Mouse (Mus musculus): Measurements from ENCODE around the gene Osbp. TPM values are rescaled to one million over a fixed set of nuclear protein-coding genes. Genes with fewer than 3 reads are reported as not detected.
A peak's percentile ranks its signal among the peaks of the same experiment; 100 is the strongest.
"Not testable (repeated sequence)": the region's sequence is repeated elsewhere in the genome, so short reads cannot be mapped to it uniquely, and the experiment has no call there.

Gene Osbp
- polyA plus RNA-seq, 1 experiment from 2014 or later = 3.9 TPM

DNA sequence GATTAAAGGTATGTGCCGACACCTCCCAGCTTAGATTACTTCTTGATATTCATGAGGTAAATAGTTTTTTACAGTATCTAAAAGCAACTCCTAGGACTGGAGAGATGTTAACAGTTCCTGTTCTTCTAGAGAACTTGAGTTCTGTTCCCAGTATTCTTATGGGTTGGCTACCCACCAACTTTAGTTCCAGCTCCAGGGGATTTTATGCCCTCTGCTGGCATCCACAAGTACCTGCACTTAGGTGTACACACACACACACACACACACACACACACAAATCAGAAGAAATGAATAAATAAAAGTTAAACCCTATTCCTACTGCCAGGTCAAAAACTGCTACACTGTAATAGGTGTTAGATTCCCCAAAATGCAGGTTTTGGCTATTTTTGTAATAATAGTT is 1.5 kb upstream of the Osbp start:
- Histone ChIP-seq H3K4me2 (peak overlapping the region; percentile 60), H3K9me3 (no peaks in the 10 kb centered on the region), H3K36me3 (peaks cover 4% of the 10 kb centered on the region; the same call in 1 of the 2 replicates), H3K27me3 (0 out of 2 replicates have a peak, but pooled peaks cover 2% of the 10 kb centered on the region), H3K4me1 (replicated peaks) (peaks cover 24% of the 10 kb centered on the region), H3K9ac (no peak overlapping the region), H3K4me3 (peak overlapping the region; percentile 47), H3K27ac (peak overlapping the region; percentile 88)
- WGBS = 100% methylated on average over 1 of the region's 1 CpGs
- no peak for ATAC-seq (ENCODE audit: low FRiP score)

DNA sequence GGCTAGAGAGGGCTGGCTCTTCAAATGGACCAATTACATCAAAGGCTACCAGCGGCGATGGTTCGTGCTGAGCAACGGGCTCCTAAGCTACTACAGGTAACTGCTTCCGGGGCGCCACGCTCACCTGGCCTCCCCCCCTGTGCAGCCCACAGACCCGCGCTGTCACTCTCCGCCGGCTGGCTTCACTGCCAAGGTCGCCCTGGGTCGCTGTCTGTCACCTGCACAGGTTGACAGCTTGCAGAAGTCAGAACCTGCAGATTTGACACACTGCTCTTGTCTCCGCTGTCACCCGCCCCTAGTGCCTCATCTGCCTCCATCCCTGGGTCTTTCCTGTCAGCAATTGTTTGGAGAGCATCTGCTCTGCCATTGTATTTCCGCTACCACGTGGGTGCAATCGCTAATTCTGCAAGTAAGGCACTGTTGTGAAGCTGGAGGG is 478 bp downstream of the Osbp start:
- H3K9me3 ChIP-seq = no peaks in the 10 kb centered on the region
- ATAC-seq (ENCODE audit: low FRiP score) = peak; percentile 1; the same call in 1 of the 2 replicates
- whole genome bisulfite sequencing = under 1% methylated on average over 18 of the region's 18 CpGs

DNA sequence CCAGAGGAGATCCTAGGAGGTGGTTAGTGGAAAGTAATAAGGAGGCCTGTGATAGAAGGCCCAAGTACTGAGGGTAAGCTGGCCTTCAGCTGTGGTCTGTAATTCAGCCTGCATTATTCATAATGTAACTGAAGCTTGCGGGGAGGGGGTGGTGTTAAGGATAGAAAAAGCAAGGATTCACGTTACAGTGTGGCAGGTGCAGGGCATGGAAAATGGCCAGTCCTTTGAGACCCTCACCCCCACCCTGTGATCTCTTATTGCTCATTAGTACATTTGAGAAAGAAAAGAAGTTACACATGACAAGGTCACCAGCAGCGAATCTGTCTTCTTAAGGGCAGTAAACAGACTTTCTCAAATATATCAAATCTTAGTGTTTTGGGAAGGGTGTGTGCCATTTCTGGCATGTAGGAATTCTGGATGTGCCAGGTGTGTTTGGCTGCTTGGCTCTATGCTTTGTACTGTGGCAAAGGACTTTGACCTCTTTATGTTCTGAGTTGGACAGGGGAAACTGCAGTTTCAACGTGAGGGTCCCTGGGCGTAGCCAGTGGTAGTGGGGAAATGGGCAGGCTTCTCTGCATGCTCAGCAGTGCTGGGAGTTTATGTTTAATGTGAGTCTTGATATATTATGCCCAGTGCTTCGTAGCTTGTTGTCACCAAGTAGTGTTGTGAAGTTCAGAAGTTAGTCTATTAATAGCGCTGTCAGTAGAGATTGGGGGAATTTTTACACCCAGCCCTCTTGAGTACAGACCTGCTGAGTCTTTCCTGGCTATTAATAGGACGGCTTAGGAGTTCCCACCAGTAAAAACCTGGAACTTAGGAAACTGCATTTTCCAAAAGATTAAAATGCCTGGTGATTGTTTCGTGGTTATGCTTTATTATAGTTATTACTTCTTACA is 3.7 kb downstream of the Osbp start:
- no peak for ATAC-seq (ENCODE audit: low FRiP score)
- Histone ChIP-seq H3K9ac (no peak overlapping the region), H3K27me3 (no peaks in the 10 kb centered on the region), H3K4me2 (no peak overlapping the region), H3K4me1 (replicated peaks) (peaks cover 27% of the 10 kb centered on the region), H3K27ac (no peak overlapping the region), H3K4me3 (no peak overlapping the region), H3K36me3 (peaks cover 45% of the 10 kb centered on the region), H3K9me3 (no peaks in the 10 kb centered on the region)
- WGBS = 81% methylated on average over 9 of the region's 9 CpGs

More for the DNA sequence above, 478 bp downstream of the Osbp start:
- peaks cover 27% of the 10 kb centered on the region for H3K4me1 ChIP-seq (replicated peaks)
- H3K27ac ChIP-seq = peak overlapping the region; percentile 91
- H3K4me3 ChIP-seq = peak overlapping the region; percentile 78
- H3K4me2 ChIP-seq = peak overlapping the region; percentile 90
- H3K36me3 ChIP-seq = peaks cover 13% of the 10 kb centered on the region
- peak overlapping the region; percentile 86 for H3K9ac ChIP-seq
- H3K27me3 ChIP-seq = 0 out of 2 replicates have a peak, but pooled peaks cover 2% of the 10 kb centered on the region

DNA sequence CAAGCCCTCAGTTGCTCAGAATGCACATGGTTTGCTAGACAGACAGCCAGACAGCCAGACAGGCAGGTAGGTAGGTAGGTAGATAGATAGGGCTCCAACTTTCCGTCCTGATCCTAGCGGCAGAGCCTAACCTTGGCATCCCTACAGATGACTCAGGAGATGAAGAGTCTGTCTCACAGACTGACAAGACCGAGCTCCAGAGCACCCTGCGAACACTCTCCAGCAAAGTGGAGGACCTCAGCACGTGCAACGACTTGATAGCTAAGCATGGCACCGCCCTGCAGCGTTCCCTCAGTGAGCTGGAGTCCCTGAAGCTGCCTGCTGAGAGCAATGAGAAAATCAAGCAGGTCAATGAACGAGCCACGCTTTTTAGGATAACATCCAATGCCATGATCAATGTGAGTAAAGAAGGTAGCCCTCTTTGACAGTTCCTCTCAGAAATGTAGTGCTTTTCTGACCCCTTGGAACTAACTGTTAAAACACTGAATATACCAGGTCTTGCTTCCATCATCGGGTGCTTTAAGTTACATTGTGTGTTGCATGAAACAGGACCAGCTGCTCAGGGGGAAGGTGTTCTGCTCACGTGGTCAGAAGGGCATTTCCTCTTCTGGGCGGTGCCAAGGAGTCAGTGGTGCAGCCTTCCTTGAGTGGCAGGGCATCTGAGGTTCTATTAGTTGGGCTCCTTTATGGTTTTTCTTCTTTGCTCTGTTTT is 7.9 kb downstream of the Osbp start:
- H3K4me1 ChIP-seq (replicated peaks) = peaks cover 9% of the 10 kb centered on the region
- no peak for ATAC-seq (ENCODE audit: low FRiP score)
- H3K9ac ChIP-seq = no peak overlapping the region
- H3K27ac ChIP-seq = no peak overlapping the region
- H3K9me3 ChIP-seq = no peaks in the 10 kb centered on the region
- H3K27me3 ChIP-seq = no peaks in the 10 kb centered on the region
- WGBS = 95% methylated on average over 13 of the region's 13 CpGs
- H3K4me2 ChIP-seq = no peak overlapping the region
- no peak overlapping the region for H3K4me3 ChIP-seq
- peaks cover 84% of the 10 kb centered on the region for H3K36me3 ChIP-seq

DNA sequence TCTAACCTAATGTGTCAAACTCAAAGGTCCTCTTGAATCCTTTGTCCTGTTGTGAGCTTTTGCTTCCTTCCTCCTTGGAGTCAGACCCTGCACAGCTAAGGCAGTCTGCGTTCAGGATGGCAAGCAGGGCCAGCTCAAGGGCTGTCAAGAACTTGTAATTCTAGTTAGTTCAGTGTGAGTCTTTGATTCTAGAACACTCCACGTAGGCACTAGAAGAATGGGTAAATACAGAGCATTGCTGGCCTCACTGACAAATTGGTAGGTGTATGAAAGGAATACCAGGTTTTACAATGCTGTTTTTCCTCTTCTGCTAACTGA is 8.4 kb downstream of the Osbp start:
- H3K27me3 ChIP-seq = no peaks in the 10 kb centered on the region
- H3K9ac ChIP-seq = no peak overlapping the region
- H3K9me3 ChIP-seq = no peaks in the 10 kb centered on the region
- 88% methylated on average over 2 of the region's 2 CpGs for WGBS
- no peak overlapping the region for H3K4me2 ChIP-seq
- H3K27ac ChIP-seq = no peak overlapping the region
- no peak for ATAC-seq (ENCODE audit: low FRiP score)
- no peak overlapping the region for H3K4me3 ChIP-seq
- peaks cover 89% of the 10 kb centered on the region for H3K36me3 ChIP-seq
- peaks cover 4% of the 10 kb centered on the region for H3K4me1 ChIP-seq (replicated peaks)

DNA sequence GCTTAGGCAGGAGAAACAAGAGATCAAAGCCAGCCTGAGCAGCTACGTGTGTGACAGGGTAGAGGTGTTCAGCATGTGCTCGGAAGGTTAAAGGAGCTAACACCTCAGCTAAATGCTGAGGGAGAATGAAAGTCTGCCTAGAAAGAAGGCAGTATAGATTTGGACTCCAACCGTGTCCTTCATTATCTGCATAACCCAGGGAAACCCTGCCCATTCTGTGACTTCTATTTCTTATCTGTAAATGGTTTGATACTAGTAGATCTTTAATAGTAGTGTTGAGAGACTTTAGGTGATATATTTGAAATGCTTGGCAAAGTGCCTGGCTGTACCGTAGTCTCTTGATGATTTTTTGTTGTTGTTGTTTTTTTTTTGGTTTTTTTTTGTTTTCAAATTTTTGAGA is 9.9 kb downstream of the Osbp start:
- Histone ChIP-seq H3K9me3 (no peaks in the 10 kb centered on the region), H3K27me3 (no peaks in the 10 kb centered on the region), H3K4me1 (replicated peaks) (no peaks in the 10 kb centered on the region), H3K4me2 (no peak overlapping the region), H3K4me3 (no peak overlapping the region), H3K9ac (no peak overlapping the region), H3K27ac (no peak overlapping the region), H3K36me3 (peaks cover 100% of the 10 kb centered on the region)
- 92% methylated on average over 4 of the region's 4 CpGs for WGBS
- ATAC-seq (ENCODE audit: low FRiP score) = no peak

DNA sequence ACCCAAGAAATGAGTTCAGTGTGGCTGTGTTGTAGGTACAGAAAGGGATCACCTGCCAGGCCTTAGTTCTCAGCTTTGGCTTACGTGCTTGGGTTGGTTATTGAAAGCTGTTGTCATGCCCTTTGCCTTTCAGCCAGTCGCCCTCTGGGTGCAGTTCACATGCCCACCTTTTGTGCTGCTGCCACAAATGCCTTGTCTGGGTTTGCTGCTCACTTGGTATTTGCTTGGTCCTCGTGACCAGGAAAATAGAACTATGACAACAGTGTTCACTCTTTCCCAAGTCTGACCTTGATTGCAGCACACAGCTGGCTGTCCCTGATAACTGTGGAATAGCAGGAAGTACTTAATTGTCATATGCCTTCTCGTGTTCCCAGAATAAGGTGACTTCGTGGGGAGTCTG is 11.6 kb downstream of the Osbp start:
- no peak overlapping the region for H3K27ac ChIP-seq
- H3K4me3 ChIP-seq = no peak overlapping the region
- H3K9ac ChIP-seq = no peak overlapping the region
- no peaks in the 10 kb centered on the region for H3K4me1 ChIP-seq (replicated peaks)
- WGBS = 89% methylated on average over 5 of the region's 5 CpGs
- ATAC-seq (ENCODE audit: low FRiP score) = no peak
- H3K36me3 ChIP-seq = peaks cover 98% of the 10 kb centered on the region
- H3K4me2 ChIP-seq = no peak overlapping the region
- H3K27me3 ChIP-seq = no peaks in the 10 kb centered on the region
- no peaks in the 10 kb centered on the region for H3K9me3 ChIP-seq

DNA sequence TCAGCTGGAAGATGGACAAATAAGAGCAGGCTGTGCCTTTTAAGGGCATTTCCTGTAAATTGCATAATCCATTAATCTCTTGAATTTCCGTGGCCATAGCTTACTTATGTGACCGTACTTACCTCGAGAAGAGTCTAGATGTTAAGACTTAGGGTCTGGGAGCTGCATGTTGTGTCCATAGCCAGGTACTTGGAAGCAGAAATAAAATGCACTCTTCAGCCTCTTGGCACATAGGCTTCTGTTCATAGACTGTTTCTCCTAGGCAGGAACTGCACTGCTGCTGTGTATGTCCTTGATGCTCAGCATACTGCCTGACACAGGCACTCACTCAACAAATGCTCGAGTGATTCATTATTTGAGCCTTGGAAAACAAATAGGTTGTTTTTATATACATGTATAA is 14.7 kb downstream of the Osbp start:
- Histone ChIP-seq H3K4me2 (no peak overlapping the region), H3K9ac (no peak overlapping the region), H3K4me3 (no peak overlapping the region), H3K4me1 (replicated peaks) (no peaks in the 10 kb centered on the region), H3K9me3 (no peaks in the 10 kb centered on the region), H3K36me3 (peaks cover 94% of the 10 kb centered on the region), H3K27me3 (no peaks in the 10 kb centered on the region), H3K27ac (no peak overlapping the region)
- WGBS = 91% methylated on average over 4 of the region's 4 CpGs
- no peak for ATAC-seq (ENCODE audit: low FRiP score)

DNA sequence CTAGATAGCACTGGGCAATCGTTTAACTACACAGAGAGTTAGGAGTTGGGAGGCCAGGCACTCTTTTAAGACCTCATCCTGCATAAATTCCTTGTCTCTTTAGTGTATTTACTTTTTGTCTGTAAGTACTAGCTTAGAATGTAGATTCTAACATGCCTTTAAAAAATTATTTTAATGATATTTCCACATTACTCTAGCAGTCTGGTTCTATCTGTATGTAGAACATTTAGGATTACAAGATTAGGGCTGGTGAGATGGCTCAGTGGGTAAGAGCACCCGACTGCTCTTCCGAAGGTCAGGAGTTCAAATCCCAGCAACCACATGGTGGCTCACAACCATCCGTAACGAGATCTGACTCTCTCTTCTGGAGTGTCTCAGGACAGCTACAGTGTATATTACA is 18.9 kb downstream of the Osbp start:
- H3K27me3 ChIP-seq; H3K27ac ChIP-seq; ATAC-seq (ENCODE audit: low FRiP score); H3K4me2 ChIP-seq; H3K4me1 ChIP-seq (replicated peaks); H3K9me3 ChIP-seq; H3K9ac ChIP-seq; H3K4me3 ChIP-seq: not testable (repeated sequence)
- 90% methylated on average over 5 of the region's 5 CpGs for WGBS
- H3K36me3 ChIP-seq = peaks cover 88% of the 10 kb centered on the region

DNA sequence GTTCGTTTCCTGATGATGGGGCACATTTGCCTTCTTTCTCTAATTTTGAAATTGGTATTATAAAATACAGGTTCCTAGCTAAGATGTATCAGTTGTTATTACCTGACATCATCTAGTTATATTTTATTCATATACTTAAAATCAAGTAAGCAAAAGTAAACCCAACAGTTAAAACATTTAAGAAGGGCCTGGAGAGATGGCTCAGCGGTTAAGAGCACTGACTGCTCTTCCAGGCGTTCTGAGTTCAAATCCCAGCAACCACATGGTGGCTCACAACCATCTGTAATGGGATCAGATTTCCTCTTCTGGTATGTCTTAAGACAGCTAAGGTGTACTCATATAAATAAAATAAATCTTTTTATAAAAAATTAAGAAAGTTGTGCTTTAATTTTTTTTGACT is 22.1 kb downstream of the Osbp start:
- no peaks in the 10 kb centered on the region for H3K4me1 ChIP-seq (replicated peaks)
- H3K36me3 ChIP-seq = peaks cover 88% of the 10 kb centered on the region
- no peak overlapping the region for H3K4me2 ChIP-seq
- no peak overlapping the region for H3K4me3 ChIP-seq
- H3K9ac ChIP-seq = no peak overlapping the region
- no peaks in the 10 kb centered on the region for H3K9me3 ChIP-seq
- WGBS = 95% methylated on average over 3 of the region's 3 CpGs
- no peaks in the 10 kb centered on the region for H3K27me3 ChIP-seq
- no peak overlapping the region for H3K27ac ChIP-seq
- no peak for ATAC-seq (ENCODE audit: low FRiP score)

DNA sequence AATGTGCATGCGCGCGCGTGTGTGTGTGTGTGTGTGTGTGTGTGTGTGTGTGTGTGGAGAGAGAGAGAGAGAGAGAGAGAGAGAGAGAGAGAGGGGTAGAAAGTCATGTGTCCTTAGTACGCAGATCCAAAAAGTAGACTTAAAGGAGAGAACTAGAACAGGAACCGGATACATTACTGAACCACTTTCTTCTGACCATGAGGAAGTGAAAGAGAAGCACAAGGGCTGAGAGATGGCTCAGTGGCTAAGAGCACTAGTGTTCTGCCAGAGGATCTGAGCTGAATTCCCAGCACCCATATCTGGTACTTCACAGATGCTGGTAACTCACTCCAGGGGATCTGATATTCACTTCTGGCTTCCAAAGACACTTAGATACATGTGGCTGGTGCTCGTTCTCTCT is 23.6 kb downstream of the Osbp start:
- H3K4me1 ChIP-seq (replicated peaks) = no peaks in the 10 kb centered on the region
- no peak overlapping the region for H3K9ac ChIP-seq
- no peak for ATAC-seq (ENCODE audit: low FRiP score)
- H3K4me2 ChIP-seq = no peak overlapping the region
- no peaks in the 10 kb centered on the region for H3K27me3 ChIP-seq
- no peaks in the 10 kb centered on the region for H3K9me3 ChIP-seq
- peaks cover 86% of the 10 kb centered on the region for H3K36me3 ChIP-seq
- 98% methylated on average over 7 of the region's 7 CpGs for WGBS
- no peak overlapping the region for H3K27ac ChIP-seq
- H3K4me3 ChIP-seq = no peak overlapping the region

DNA sequence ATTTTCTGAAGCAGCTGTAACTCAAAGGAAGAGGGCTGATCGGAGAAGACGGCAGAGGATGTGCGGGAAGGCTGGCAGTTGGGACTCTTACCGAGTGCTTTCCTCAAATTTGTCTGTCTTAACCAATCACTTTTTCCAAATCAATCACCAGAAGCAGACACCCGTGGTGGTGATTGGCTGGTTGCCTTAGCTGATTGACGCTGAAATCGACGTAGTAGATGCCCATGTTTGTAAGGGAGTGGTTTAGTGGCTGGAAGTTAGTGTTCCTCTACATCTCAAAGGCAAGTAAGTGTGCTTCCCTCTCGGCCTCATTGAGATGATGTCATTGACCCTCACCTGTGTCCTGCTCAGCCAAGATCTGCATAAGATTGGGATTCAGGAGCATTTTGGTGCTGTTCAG is 26.3 kb downstream of the Osbp start:
- H3K27me3 ChIP-seq = no peaks in the 10 kb centered on the region
- no peak overlapping the region for H3K9ac ChIP-seq
- H3K4me3 ChIP-seq = no peak overlapping the region
- 97% methylated on average over 9 of the region's 9 CpGs for WGBS
- H3K4me2 ChIP-seq = no peak overlapping the region
- no peaks in the 10 kb centered on the region for H3K9me3 ChIP-seq
- ATAC-seq (ENCODE audit: low FRiP score) = no peak
- no peaks in the 10 kb centered on the region for H3K4me1 ChIP-seq (replicated peaks)
- H3K36me3 ChIP-seq = peaks cover 83% of the 10 kb centered on the region
- H3K27ac ChIP-seq = no peak overlapping the region
